Mouse (Mus musculus) spleen, adult 2 months (tissue): ENCODE measurements around the gene Plekha5. TPM values are rescaled to one million over a fixed set of nuclear protein-coding genes. Genes with fewer than 3 reads are reported as not detected.
A peak's percentile ranks its signal among the peaks of the same experiment; 100 is the strongest.

Experiments used
- DNase-seq, 2 experiments: peaks; one replicate each; pipeline versions ENCODE4 v3.0.0 to v3.0.0-alpha.2; 2012 to 2021; ENCODE audit warnings: low spot score in 2 of 2, low read depth in 1 of 2
- H3K27ac ChIP-seq: fragments of 200-500 bp; 2 replicates; pipeline ENCODE4 v1.5.1; 2012; ENCODE audit warnings: low read length, inconsistent platforms; ENCODE audit not compliant: insufficient read depth
- H3K27me3 ChIP-seq: fragments of 200-500 bp; 2 replicates; pipeline ENCODE4 v1.6.1; 2012; ENCODE audit warnings: mild to moderate bottlenecking, moderate library complexity, low read length, inconsistent platforms; ENCODE audit not compliant: control insufficient read depth, insufficient read depth
- H3K36me3 ChIP-seq: fragments of 200-500 bp; 2 replicates; pipeline ENCODE4 v1.6.1; 2012; ENCODE audit warnings: mild to moderate bottlenecking, low read length, inconsistent platforms; ENCODE audit not compliant: control insufficient read depth, insufficient read depth
- H3K4me1 ChIP-seq: fragments of 200-500 bp; 2 replicates; pipeline ENCODE4 v1.6.1; 2011; ENCODE audit warnings: inconsistent platforms; ENCODE audit not compliant: control insufficient read depth, insufficient read depth, insufficient read length
- H3K4me3 ChIP-seq: fragments of 200-500 bp; 2 replicates; pipeline ENCODE4 v1.5.1; 2011; ENCODE audit warnings: mild to moderate bottlenecking, inconsistent platforms; ENCODE audit not compliant: insufficient read depth, insufficient read length; ENCODE audit errors: extremely low read depth
- CTCF ChIP-seq: fragments of 200-500 bp; IDR thresholded peaks from 2 replicates; pipeline ENCODE4 v1.5.1; 2011; ENCODE audit warnings: mild to moderate bottlenecking, inconsistent platforms; ENCODE audit not compliant: insufficient read depth, insufficient read length, insufficient replicate concordance; ENCODE audit errors: extremely low read depth
- POLR2A ChIP-seq: fragments of 200-500 bp; IDR thresholded peaks from 2 replicates; pipeline ENCODE4 v1.6.1; 2011; ENCODE audit warnings: low read depth, low read length, inconsistent platforms
- WGBS: fragments of 180-500 bp; shearing (Covaris S2); methylation state at CpG from one replicate; pipeline ENCODE4 v1.1.7; 2018; 5-methylcytosine and 5-hydroxymethylcytosine counted together
- polyA plus RNA-seq: library from polyadenylated mRNA; depleted of rRNA; stranded (reverse); fragments of >200 nt; gene quantifications from 2 replicates; pipeline ENCODE4 v1.2.3, GENCODE M21; 2012

The Plekha5 gene
- polyA plus RNA-seq, 1 experiment = 8.1 TPM

DNA sequence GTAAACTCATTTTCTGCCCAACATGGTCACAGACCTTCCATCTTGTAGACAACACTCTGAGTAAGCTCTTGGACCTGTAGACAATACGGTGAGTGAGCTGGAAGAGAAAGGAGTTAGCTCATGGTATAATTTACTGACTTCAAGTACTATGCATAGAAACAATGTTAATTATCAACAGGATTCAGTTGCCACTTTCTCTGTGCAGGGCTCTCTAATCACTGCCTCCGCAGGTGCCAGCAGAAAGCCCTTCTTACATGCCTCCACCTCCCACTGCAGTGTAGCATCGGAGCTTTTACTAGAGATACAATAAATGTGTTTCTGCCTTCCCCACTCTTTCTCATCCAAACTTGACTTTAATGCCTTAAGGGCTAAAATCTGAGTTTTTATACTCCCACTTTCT is 11.9 kb upstream of the Plekha5 start:
- H3K36me3 ChIP-seq = no peaks in the 10 kb centered on the region
- TF ChIP-seq POLR2A (no peak), CTCF (no peak)
- 92% methylated on average over 3 of the region's 3 CpGs for WGBS
- H3K27me3 ChIP-seq = no peaks in the 10 kb centered on the region
- no peak overlapping the region for H3K4me3 ChIP-seq
- DNase-seq = no peak
- H3K27ac ChIP-seq = no peak overlapping the region
- H3K4me1 ChIP-seq = no peaks in the 10 kb centered on the region

DNA sequence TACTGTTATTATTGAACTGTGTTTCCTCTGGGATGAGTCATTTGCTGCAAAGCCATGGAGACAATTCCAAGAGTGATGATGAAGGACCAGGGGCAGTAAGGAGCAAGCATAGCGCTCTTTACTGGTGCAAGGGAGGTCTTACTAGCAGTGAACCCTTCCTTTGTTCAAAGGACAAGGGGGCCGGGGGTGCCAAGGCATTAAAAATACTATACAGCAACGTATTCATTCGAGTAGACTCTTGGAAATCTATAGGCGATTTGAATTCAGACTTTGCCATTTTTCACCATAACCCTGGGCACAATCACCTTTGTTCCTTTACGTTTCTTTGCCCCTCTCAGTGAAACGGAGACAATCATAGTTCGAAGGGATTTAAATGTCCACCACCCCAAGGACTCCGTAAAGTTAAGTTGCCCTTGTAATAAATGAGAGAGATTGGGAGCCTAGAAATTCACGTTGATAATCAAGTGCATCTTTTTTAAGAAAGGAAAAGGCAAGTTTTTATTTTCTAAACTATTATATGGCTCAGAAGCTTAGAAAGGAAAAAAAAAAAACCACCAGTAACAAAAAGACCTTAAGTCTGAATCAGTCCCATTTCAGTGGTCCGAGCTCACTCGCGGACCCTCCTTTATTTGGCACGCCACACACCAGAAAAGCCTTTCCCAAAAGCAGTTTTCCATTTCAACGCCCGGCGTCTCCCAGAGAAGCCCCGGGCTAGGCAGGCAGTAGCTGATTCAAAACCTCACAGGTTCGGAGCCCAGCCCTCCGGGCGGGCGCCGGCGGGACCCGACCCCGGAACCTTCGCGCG is 611 bp upstream of the Plekha5 start:
- H3K36me3 ChIP-seq = no peaks in the 10 kb centered on the region
- H3K27me3 ChIP-seq = peaks cover 7% of the 10 kb centered on the region
- peak in 1 of 2 experiments; percentile 40 for DNase-seq
- 0 out of 2 replicates have a peak, but pooled peaks cover 3% of the 10 kb centered on the region for H3K4me1 ChIP-seq
- TF ChIP-seq CTCF (no peak), POLR2A (no peak)
- H3K27ac ChIP-seq = no peak overlapping the region
- H3K4me3 ChIP-seq = peak overlapping the region; percentile 79; the same call in 1 of the 2 replicates
- WGBS = 22% methylated on average over 29 of the region's 29 CpGs

DNA sequence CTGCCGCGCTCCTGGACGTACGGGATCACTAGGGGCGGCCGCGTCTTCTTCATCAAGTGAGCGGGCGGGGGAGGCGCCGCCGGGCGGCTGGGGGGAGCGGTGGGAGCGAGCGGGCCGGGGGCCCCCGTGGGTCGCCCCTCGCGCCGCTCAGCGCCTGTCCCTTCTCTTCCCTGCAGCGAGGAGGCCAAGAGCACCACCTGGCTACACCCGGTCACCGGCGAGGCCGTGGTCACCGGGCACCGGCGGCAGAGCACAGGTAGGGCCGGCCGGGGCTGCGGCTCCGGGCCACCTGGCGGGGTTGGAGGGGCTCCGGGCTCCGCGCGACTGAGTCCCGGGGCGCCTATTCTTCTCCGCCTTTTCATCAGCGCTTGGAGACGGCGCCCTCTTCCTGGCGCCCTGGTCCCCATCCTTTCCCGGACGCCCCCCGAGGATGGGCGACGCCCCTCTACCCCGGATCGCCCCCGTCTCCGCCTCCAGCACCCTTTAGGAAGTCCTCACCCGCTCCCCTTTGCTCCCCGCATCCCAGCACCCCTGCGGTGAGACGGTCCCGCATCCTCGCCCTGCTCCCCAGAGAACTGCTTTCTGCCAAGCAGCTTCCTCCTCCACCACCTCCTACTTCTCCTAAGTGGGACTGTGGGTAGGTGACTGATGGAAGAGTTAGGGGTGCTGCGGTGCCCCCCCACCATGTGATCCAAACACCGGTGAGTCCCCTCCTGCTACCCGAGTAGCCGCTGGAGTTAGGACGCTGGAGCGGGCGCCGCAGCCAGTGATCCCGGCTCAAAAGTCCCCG is 542 bp downstream of the Plekha5 start:
- WGBS = 1% methylated on average over 67 of the region's 72 CpGs
- no peak overlapping the region for H3K27ac ChIP-seq

DNA sequence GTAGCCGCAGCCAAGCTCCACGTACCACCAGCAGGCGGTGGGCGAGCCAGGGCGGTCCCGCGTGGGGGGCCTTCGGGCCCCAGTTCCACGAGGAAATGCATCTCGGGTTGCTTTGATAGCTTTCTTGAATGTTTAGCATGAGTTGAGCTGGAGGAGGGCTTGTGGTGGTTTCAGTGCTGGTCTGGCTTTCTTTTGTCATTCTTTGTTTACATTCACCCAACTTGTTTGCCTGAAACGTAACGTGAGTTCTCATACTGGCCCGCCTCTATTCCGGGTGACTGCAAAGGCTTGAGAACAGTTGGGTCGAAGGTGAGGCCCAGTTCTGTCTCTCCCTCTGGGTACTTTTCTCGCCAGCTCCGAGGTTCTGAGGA is 1.1 kb downstream of the Plekha5 start:
- Histone ChIP-seq H3K36me3 (no peaks in the 10 kb centered on the region), H3K4me3 (peak overlapping the region; percentile 79), H3K27ac (no peak overlapping the region), H3K4me1 (0 out of 2 replicates have a peak, but pooled peaks cover 3% of the 10 kb centered on the region), H3K27me3 (peaks cover 7% of the 10 kb centered on the region)
- peak in 1 of 2 experiments; percentile 10 for DNase-seq
- no peak for TF ChIP-seq CTCF
- WGBS = 10% methylated on average over 17 of the region's 17 CpGs

More for the DNA sequence above, 542 bp downstream of the Plekha5 start:
- Histone ChIP-seq H3K27me3 (peaks cover 7% of the 10 kb centered on the region), H3K36me3 (no peaks in the 10 kb centered on the region), H3K4me1 (0 out of 2 replicates have a peak, but pooled peaks cover 3% of the 10 kb centered on the region), H3K4me3 (peak overlapping the region; percentile 79)
- TF ChIP-seq POLR2A (no peak), CTCF (no peak)
- peak in 1 of 2 experiments; percentile 14 for DNase-seq

DNA sequence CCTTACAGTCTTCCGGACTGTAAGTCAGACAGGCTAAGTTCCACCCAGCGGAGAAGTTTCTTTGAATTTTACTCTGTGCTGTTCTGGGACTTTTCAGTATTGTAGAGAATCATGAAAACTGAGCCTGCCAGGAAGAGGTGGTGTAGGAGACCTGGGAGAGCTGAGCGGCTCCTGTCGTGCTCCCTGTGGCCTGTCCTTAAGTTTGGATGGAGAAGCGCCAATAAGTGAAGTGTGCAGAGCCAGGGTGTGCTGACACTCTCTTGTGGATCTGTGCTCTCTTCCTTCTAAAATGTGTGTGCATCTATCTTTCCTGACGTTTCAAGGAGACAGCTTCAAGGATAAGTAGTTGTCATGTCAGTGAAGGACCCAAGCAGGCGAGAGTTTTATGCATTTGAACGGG is 5.4 kb downstream of the Plekha5 start:
- DNase-seq = no peak
- 91% methylated on average over 8 of the region's 8 CpGs for WGBS
- Histone ChIP-seq H3K27me3 (no peaks in the 10 kb centered on the region), H3K36me3 (no peaks in the 10 kb centered on the region), H3K4me1 (0 out of 2 replicates have a peak, but pooled peaks cover 3% of the 10 kb centered on the region), H3K4me3 (no peak overlapping the region), H3K27ac (no peak overlapping the region)
- no peak for TF ChIP-seq POLR2A
- no peak for TF ChIP-seq CTCF

DNA sequence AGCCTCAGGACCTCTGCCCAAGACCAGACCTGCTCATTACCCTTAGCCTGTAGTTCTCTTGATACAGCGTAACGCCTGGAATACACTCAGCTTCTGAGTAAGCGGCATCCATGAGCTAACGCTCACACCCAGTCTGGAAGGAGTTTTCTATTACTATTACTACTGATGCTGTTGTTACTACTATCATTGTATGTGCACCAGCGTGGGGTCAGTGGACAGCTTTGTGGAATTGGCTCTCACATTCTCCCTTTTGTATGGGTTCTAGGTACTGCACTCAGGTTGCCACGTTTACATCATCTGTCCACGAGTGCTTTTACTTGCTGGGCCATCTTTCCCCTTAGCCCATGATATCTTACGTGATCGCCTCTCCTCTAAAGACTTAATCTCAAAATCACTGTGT is 8.5 kb downstream of the Plekha5 start:
- Histone ChIP-seq H3K4me1 (no peaks in the 10 kb centered on the region), H3K4me3 (no peak overlapping the region), H3K36me3 (no peaks in the 10 kb centered on the region), H3K27ac (no peak overlapping the region), H3K27me3 (no peaks in the 10 kb centered on the region)
- no peak for DNase-seq
- TF ChIP-seq POLR2A (no peak), CTCF (no peak)
- 94% methylated on average over 9 of the region's 9 CpGs for WGBS
